Mouse (Mus musculus): ENCODE results near the gene Snap91. TPM values are rescaled to one million over a fixed set of nuclear protein-coding genes. Genes with fewer than 3 reads are reported as not detected.

Snap91 gene
- polyA plus RNA-seq, 1 experiment from 2014 or later = 3.4 TPM

- Histone ChIP-seq H3K36me3 (ENCODE audit: control insufficient read depth, insufficient read depth, low read length) (no peaks in the 10 kb centered on the region), H3K9ac (ENCODE audit: low read length) (no peak overlapping the region), H3K4me3 (ENCODE audit: low read depth, low read length) (no peak overlapping the region), H3K27me3 (ENCODE audit: control insufficient read depth, insufficient read depth, low read length) (no peaks in the 10 kb centered on the region), H3K4me1 (ENCODE audit: control insufficient read depth, insufficient read depth, low read length) (no peaks in the 10 kb centered on the region), H3K27ac (replicated peaks; ENCODE audit: low read depth, low read length) (no peak overlapping the region), H3K4me2 (ENCODE audit: low read depth, severe bottlenecking) (no peak overlapping the region), H3K9me3 (ENCODE audit: control insufficient read depth, low read length) (no peaks in the 10 kb centered on the region)
- DNase-seq (ENCODE audit: low spot score) (no peak), ATAC-seq (ENCODE audit: insufficient number of reproducible peaks, low FRiP score, low TSS enrichment, low read depth) (no peak)
Measured at GRCm38 (mm10) chr9:86734357-86734756, 146.1 kb downstream of the Snap91 start.

GRCm38 (mm10) chr9:86729811-86730210 lies 150.6 kb downstream of the Snap91 start:
- DNase-seq (ENCODE audit: low spot score) (no peak), ATAC-seq (ENCODE audit: insufficient number of reproducible peaks, low FRiP score, low TSS enrichment, low read depth) (no peak)
- Histone ChIP-seq H3K27me3 (ENCODE audit: control insufficient read depth, insufficient read depth, low read length) (no peaks in the 10 kb centered on the region), H3K36me3 (ENCODE audit: control insufficient read depth, insufficient read depth, low read length) (no peaks in the 10 kb centered on the region), H3K4me3 (ENCODE audit: low read depth, low read length) (no peak overlapping the region), H3K9me3 (ENCODE audit: control insufficient read depth, low read length) (no peaks in the 10 kb centered on the region), H3K9ac (ENCODE audit: low read length) (no peak overlapping the region), H3K4me1 (ENCODE audit: control insufficient read depth, insufficient read depth, low read length) (no peaks in the 10 kb centered on the region), H3K27ac (replicated peaks; ENCODE audit: low read depth, low read length) (no peak overlapping the region), H3K4me2 (ENCODE audit: low read depth, severe bottlenecking) (no peak overlapping the region)
- WGBS = 92% methylated on average over 3 of the region's 3 CpGs

- no peak overlapping the region for H3K9ac ChIP-seq (ENCODE audit: low read length)
- DNase-seq (ENCODE audit: low spot score) (no peak), ATAC-seq (ENCODE audit: insufficient number of reproducible peaks, low FRiP score, low TSS enrichment, low read depth) (no peak)
- no peaks in the 10 kb centered on the region for H3K36me3 ChIP-seq (ENCODE audit: control insufficient read depth, insufficient read depth, low read length)
- no peaks in the 10 kb centered on the region for H3K4me1 ChIP-seq (ENCODE audit: control insufficient read depth, insufficient read depth, low read length)
- H3K27ac ChIP-seq (replicated peaks; ENCODE audit: low read depth, low read length) = no peak overlapping the region
- H3K4me3 ChIP-seq (ENCODE audit: low read depth, low read length) = no peak overlapping the region
- WGBS = 74% methylated on average over 1 of the region's 1 CpGs
- H3K4me2 ChIP-seq (ENCODE audit: low read depth, severe bottlenecking) = no peak overlapping the region
- no peaks in the 10 kb centered on the region for H3K27me3 ChIP-seq (ENCODE audit: control insufficient read depth, insufficient read depth, low read length)
- H3K9me3 ChIP-seq (ENCODE audit: control insufficient read depth, low read length) = no peaks in the 10 kb centered on the region
Measured at GRCm38 (mm10) chr9:86729084-86729483, 151.4 kb downstream of the Snap91 start.

GRCm38 (mm10) chr9:86728214-86728814 lies 152.1 kb downstream of the Snap91 start:
- Histone ChIP-seq H3K36me3 (ENCODE audit: control insufficient read depth, insufficient read depth, low read length) (no peaks in the 10 kb centered on the region), H3K4me2 (ENCODE audit: low read depth, severe bottlenecking) (no peak overlapping the region), H3K27me3 (ENCODE audit: control insufficient read depth, insufficient read depth, low read length) (no peaks in the 10 kb centered on the region), H3K4me3 (ENCODE audit: low read depth, low read length) (no peak overlapping the region), H3K4me1 (ENCODE audit: control insufficient read depth, insufficient read depth, low read length) (no peaks in the 10 kb centered on the region), H3K27ac (replicated peaks; ENCODE audit: low read depth, low read length) (no peak overlapping the region), H3K9me3 (ENCODE audit: control insufficient read depth, low read length) (no peaks in the 10 kb centered on the region), H3K9ac (ENCODE audit: low read length) (no peak overlapping the region)
- ATAC-seq (ENCODE audit: insufficient number of reproducible peaks, low FRiP score, low TSS enrichment, low read depth) = no peak
- DNase-seq (ENCODE audit: low spot score) = no peak
- WGBS = 81% methylated on average over 10 of the region's 10 CpGs

- WGBS = 94% methylated on average over 5 of the region's 5 CpGs
- no peak overlapping the region for H3K4me3 ChIP-seq (ENCODE audit: low read depth, low read length)
- H3K9ac ChIP-seq (ENCODE audit: low read length) = no peak overlapping the region
- no peaks in the 10 kb centered on the region for H3K27me3 ChIP-seq (ENCODE audit: control insufficient read depth, insufficient read depth, low read length)
- no peak overlapping the region for H3K4me2 ChIP-seq (ENCODE audit: low read depth, severe bottlenecking)
- DNase-seq (ENCODE audit: low spot score) (no peak), ATAC-seq (ENCODE audit: insufficient number of reproducible peaks, low FRiP score, low TSS enrichment, low read depth) (no peak)
- H3K36me3 ChIP-seq (ENCODE audit: control insufficient read depth, insufficient read depth, low read length) = no peaks in the 10 kb centered on the region
- H3K4me1 ChIP-seq (ENCODE audit: control insufficient read depth, insufficient read depth, low read length) = no peaks in the 10 kb centered on the region
- no peak overlapping the region for H3K27ac ChIP-seq (replicated peaks; ENCODE audit: low read depth, low read length)
- no peaks in the 10 kb centered on the region for H3K9me3 ChIP-seq (ENCODE audit: control insufficient read depth, low read length)
Measured at GRCm38 (mm10) chr9:86726381-86726720, 154.1 kb downstream of the Snap91 start.

- Histone ChIP-seq H3K27me3 (ENCODE audit: control insufficient read depth, insufficient read depth, low read length) (no peaks in the 10 kb centered on the region), H3K4me2 (ENCODE audit: low read depth, severe bottlenecking) (no peak overlapping the region), H3K36me3 (ENCODE audit: control insufficient read depth, insufficient read depth, low read length) (no peaks in the 10 kb centered on the region), H3K4me1 (ENCODE audit: control insufficient read depth, insufficient read depth, low read length) (no peaks in the 10 kb centered on the region), H3K4me3 (ENCODE audit: low read depth, low read length) (no peak overlapping the region), H3K27ac (replicated peaks; ENCODE audit: low read depth, low read length) (no peak overlapping the region), H3K9me3 (ENCODE audit: control insufficient read depth, low read length) (no peaks in the 10 kb centered on the region), H3K9ac (ENCODE audit: low read length) (no peak overlapping the region)
- no peak for ATAC-seq (ENCODE audit: insufficient number of reproducible peaks, low FRiP score, low TSS enrichment, low read depth)
- no peak for DNase-seq (ENCODE audit: low spot score)
- 57% methylated on average over 7 of the region's 7 CpGs for WGBS
Measured at GRCm38 (mm10) chr9:86725604-86726380, 154.7 kb downstream of the Snap91 start.

- H3K4me1 ChIP-seq (ENCODE audit: control insufficient read depth, insufficient read depth, low read length) = no peaks in the 10 kb centered on the region
- H3K36me3 ChIP-seq (ENCODE audit: control insufficient read depth, insufficient read depth, low read length) = no peaks in the 10 kb centered on the region
- no peaks in the 10 kb centered on the region for H3K27me3 ChIP-seq (ENCODE audit: control insufficient read depth, insufficient read depth, low read length)
- ATAC-seq (ENCODE audit: insufficient number of reproducible peaks, low FRiP score, low TSS enrichment, low read depth) = no peak
- H3K9ac ChIP-seq (ENCODE audit: low read length) = no peak overlapping the region
- H3K27ac ChIP-seq (replicated peaks; ENCODE audit: low read depth, low read length) = no peak overlapping the region
- no peak overlapping the region for H3K4me3 ChIP-seq (ENCODE audit: low read depth, low read length)
- 88% methylated on average over 4 of the region's 4 CpGs for WGBS
- no peaks in the 10 kb centered on the region for H3K9me3 ChIP-seq (ENCODE audit: control insufficient read depth, low read length)
- DNase-seq (ENCODE audit: low spot score) = no peak
- no peak overlapping the region for H3K4me2 ChIP-seq (ENCODE audit: low read depth, severe bottlenecking)
Measured at GRCm38 (mm10) chr9:86725066-86725465, 155.4 kb downstream of the Snap91 start.

GRCm38 (mm10) chr9:86720794-86721193 lies 159.7 kb downstream of the Snap91 start:
- H3K4me3 ChIP-seq (ENCODE audit: low read depth, low read length) = no peak overlapping the region
- H3K27ac ChIP-seq (replicated peaks; ENCODE audit: low read depth, low read length) = no peak overlapping the region
- no peaks in the 10 kb centered on the region for H3K9me3 ChIP-seq (ENCODE audit: control insufficient read depth, low read length)
- H3K27me3 ChIP-seq (ENCODE audit: control insufficient read depth, insufficient read depth, low read length) = no peaks in the 10 kb centered on the region
- no peak overlapping the region for H3K4me2 ChIP-seq (ENCODE audit: low read depth, severe bottlenecking)
- H3K4me1 ChIP-seq (ENCODE audit: control insufficient read depth, insufficient read depth, low read length) = no peaks in the 10 kb centered on the region
- DNase-seq (ENCODE audit: low spot score) = no peak
- H3K36me3 ChIP-seq (ENCODE audit: control insufficient read depth, insufficient read depth, low read length) = no peaks in the 10 kb centered on the region
- ATAC-seq (ENCODE audit: insufficient number of reproducible peaks, low FRiP score, low TSS enrichment, low read depth) = no peak
- no peak overlapping the region for H3K9ac ChIP-seq (ENCODE audit: low read length)
- 82% methylated on average over 2 of the region's 2 CpGs for WGBS

- H3K27ac ChIP-seq (replicated peaks; ENCODE audit: low read depth, low read length) = no peak overlapping the region
- H3K4me2 ChIP-seq (ENCODE audit: low read depth, severe bottlenecking) = no peak overlapping the region
- ATAC-seq (ENCODE audit: insufficient number of reproducible peaks, low FRiP score, low TSS enrichment, low read depth) = no peak
- DNase-seq (ENCODE audit: low spot score) = no peak
- no peak overlapping the region for H3K4me3 ChIP-seq (ENCODE audit: low read depth, low read length)
- H3K9ac ChIP-seq (ENCODE audit: low read length) = no peak overlapping the region
- H3K27me3 ChIP-seq (ENCODE audit: control insufficient read depth, insufficient read depth, low read length) = no peaks in the 10 kb centered on the region
- H3K9me3 ChIP-seq (ENCODE audit: control insufficient read depth, low read length) = no peaks in the 10 kb centered on the region
- no peaks in the 10 kb centered on the region for H3K36me3 ChIP-seq (ENCODE audit: control insufficient read depth, insufficient read depth, low read length)
- no peaks in the 10 kb centered on the region for H3K4me1 ChIP-seq (ENCODE audit: control insufficient read depth, insufficient read depth, low read length)
- 85% methylated on average over 5 of the region's 5 CpGs for WGBS
Measured at GRCm38 (mm10) chr9:86720227-86720626, 160.2 kb downstream of the Snap91 start.
